Mouse (Mus musculus): ENCODE data around the gene Tmem30c.
A peak's percentile ranks its signal among the peaks of the same experiment; 100 is the strongest.

The Tmem30c gene

GRCm38 (mm10) chr16:57231089-57231936 is 61.4 kb downstream of the Tmem30c start, which contains the start of gene Tbc1d23:
Tbc1d23 (minus strand) TSS chr16:57231504.
- DNase-seq = peak; percentile 93

DNA sequence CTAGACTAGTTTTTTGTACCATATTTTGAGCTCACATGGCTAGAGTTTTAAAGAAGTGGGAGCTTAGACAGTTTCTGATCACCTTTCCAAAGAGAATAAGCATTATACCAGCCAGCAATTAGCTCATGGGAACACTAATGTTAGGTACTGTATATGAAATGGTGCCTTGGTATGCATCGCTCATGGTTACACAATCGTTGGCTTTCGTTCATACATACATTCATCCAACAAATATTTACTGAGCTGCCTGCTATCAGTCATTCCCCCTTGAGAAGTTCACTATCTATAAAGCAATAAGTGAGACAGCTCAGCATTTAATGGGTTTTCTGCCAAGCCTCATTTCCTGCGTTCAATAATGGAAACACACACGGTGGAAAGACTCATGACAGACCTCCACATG is 66.2 kb downstream of the Tmem30c start:
- DNase-seq = no peak

GRCm38 (mm10) chr16:57220361-57220760 is 72.3 kb downstream of the Tmem30c start:
- DNase-seq = no peak
